Mouse (Mus musculus): ENCODE data around the gene Clip3. TPM values are rescaled to one million over a fixed set of nuclear protein-coding genes. Genes with fewer than 3 reads are reported as not detected.

The Clip3 gene
- polyA plus RNA-seq, 1 experiment from 2014 or later = 96.5 TPM

DNA sequence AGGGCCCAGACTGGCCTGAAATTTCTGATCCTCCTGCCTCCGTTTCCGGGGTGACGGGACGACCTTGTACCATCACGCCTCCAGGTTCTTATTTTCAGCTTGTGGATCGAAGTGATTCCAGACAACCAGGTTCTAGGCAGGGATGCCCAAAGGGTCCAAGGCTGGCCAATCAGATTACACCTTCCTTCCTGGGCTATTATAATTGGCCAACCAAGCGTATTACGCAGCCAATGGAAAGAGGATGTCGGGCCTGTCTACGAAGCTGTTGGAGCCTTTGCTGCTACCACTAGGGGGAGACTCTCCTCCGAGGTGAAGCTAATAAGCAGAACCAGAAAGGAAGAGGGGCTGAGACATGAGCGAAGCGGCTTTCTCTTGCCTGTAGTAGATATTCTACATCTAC is 40.4 kb downstream of the Clip3 start:
- Histone ChIP-seq H3K27me3 (replicated peaks; ENCODE audit: control insufficient read depth, insufficient read depth, low read length) (peaks cover 9% of the 10 kb centered on the region), H3K9ac (ENCODE audit: low read depth, low read length) (peak overlapping the region; percentile 3; the same call in 1 of the 2 replicates), H3K4me3 (ENCODE audit: low read length) (peak overlapping the region; percentile 21), H3K4me2 (ENCODE audit: low read length) (peak overlapping the region; percentile 51), H3K9me3 (ENCODE audit: control insufficient read depth, low read length) (no peaks in the 10 kb centered on the region), H3K36me3 (ENCODE audit: control insufficient read depth, insufficient read depth, low read length) (no peaks in the 10 kb centered on the region), H3K4me1 (ENCODE audit: control insufficient read depth, insufficient read depth, low read depth, low read length) (peaks cover 28% of the 10 kb centered on the region), H3K27ac (ENCODE audit: low read depth, low read length) (peak overlapping the region; percentile 14; the same call in 1 of the 2 replicates)
- peak; percentile 89 for ATAC-seq
- WGBS = 1% methylated on average over 13 of the region's 13 CpGs

DNA sequence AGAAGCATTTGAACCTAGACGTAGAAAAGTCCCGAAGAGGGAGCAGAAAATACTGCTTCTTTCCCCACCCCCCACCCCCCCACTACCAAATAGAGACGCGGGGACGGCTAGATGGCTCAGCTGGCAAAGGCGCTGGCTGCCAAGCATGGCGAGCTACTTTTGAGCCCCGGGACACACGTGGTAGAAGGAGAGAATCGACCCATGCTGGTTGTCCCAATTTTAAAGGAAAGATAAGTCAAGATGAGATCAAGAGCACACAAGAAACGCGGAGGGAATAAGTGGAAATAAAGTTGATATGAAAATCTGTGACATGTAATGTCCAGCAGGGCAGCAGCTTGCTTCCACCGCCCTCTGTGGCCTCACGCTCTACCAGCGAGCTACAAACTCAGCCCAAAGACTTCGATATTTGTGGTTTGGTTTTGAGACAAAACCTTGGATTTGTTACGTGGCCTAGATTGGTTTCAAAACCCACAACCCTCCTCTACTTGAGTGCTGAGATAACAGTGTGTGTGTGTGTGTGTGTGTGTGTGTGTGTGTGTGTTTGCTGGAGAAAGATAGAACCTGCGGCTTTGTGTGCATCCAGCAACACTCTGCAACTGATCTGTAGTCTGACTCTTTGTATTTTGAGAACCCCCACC is 41.2 kb downstream of the Clip3 start:
- H3K9me3 ChIP-seq (ENCODE audit: control insufficient read depth, low read length) = no peaks in the 10 kb centered on the region
- 0 out of 2 replicates have a peak overlapping the region, but pooled peaks have one; percentile 23 for H3K9ac ChIP-seq (ENCODE audit: low read depth, low read length)
- peak overlapping the region; percentile 51; the same call in 1 of the 2 replicates for H3K4me2 ChIP-seq (ENCODE audit: low read length)
- H3K27me3 ChIP-seq (replicated peaks; ENCODE audit: control insufficient read depth, insufficient read depth, low read length) = peaks cover 9% of the 10 kb centered on the region
- no peaks in the 10 kb centered on the region for H3K36me3 ChIP-seq (ENCODE audit: control insufficient read depth, insufficient read depth, low read length)
- H3K27ac ChIP-seq (ENCODE audit: low read depth, low read length) = no peak overlapping the region
- 56% methylated on average over 18 of the region's 18 CpGs for WGBS
- H3K4me1 ChIP-seq (ENCODE audit: control insufficient read depth, insufficient read depth, low read depth, low read length) = peaks cover 28% of the 10 kb centered on the region
- no peak overlapping the region for H3K4me3 ChIP-seq (ENCODE audit: low read length)
- no peak for ATAC-seq

DNA sequence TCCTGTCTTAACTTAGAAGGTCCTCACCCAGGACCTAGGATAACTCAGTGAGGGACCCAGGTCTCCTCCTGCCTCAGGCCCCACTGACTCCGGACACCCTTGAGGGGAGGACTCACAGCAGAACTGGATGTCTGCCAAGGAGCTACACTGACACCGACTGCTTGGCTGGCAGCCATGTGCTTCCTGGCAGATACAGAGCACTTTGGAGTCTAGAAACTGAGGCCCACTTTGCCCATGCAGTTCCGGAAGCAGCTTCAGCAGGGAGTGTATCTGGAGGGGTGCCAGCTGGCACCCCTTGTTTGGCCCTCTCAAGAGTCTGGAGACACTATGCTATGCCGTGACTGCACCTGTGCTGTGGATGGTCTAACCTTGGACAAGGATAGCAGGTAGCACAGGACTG is 41.9 kb downstream of the Clip3 start:
- 22% methylated on average over 4 of the region's 4 CpGs for WGBS
- H3K9me3 ChIP-seq (ENCODE audit: control insufficient read depth, low read length) = no peaks in the 10 kb centered on the region
- peaks cover 9% of the 10 kb centered on the region for H3K27me3 ChIP-seq (replicated peaks; ENCODE audit: control insufficient read depth, insufficient read depth, low read length)
- H3K9ac ChIP-seq (ENCODE audit: low read depth, low read length) = no peak overlapping the region
- peaks cover 28% of the 10 kb centered on the region for H3K4me1 ChIP-seq (ENCODE audit: control insufficient read depth, insufficient read depth, low read depth, low read length)
- no peaks in the 10 kb centered on the region for H3K36me3 ChIP-seq (ENCODE audit: control insufficient read depth, insufficient read depth, low read length)
- H3K4me2 ChIP-seq (ENCODE audit: low read length) = no peak overlapping the region
- no peak overlapping the region for H3K27ac ChIP-seq (ENCODE audit: low read depth, low read length)
- H3K4me3 ChIP-seq (ENCODE audit: low read length) = no peak overlapping the region
- ATAC-seq = peak; percentile 66

DNA sequence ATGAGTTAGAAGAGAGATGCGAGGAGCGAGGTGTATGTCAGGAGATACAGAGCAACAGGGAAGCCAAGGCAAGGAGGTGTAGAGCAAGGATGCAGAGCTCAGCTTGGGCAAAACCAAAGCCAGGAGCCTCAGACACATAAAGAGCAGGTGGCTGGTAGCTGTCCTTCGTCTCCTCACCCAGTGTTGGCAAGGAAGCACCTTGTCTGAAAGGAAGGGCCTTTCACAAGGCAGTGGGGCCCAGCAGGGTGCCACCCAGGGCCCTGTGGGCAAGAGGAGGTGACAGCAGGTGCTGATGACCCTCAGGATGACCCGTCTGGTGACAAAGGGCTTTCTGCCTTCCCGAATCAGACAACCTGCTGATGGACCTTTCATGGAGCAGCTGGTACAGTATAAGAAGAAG is 43.0 kb downstream of the Clip3 start:
- Histone ChIP-seq H3K4me1 (ENCODE audit: control insufficient read depth, insufficient read depth, low read depth, low read length) (peaks cover 30% of the 10 kb centered on the region), H3K9me3 (ENCODE audit: control insufficient read depth, low read length) (no peaks in the 10 kb centered on the region), H3K9ac (ENCODE audit: low read depth, low read length) (peak overlapping the region; percentile 17; the same call in 1 of the 2 replicates), H3K4me3 (ENCODE audit: low read length) (no peak overlapping the region), H3K27ac (ENCODE audit: low read depth, low read length) (no peak overlapping the region), H3K27me3 (replicated peaks; ENCODE audit: control insufficient read depth, insufficient read depth, low read length) (peaks cover 13% of the 10 kb centered on the region), H3K4me2 (ENCODE audit: low read length) (no peak overlapping the region), H3K36me3 (ENCODE audit: control insufficient read depth, insufficient read depth, low read length) (no peaks in the 10 kb centered on the region)
- ATAC-seq = no peak
- 63% methylated on average over 4 of the region's 5 CpGs for WGBS

DNA sequence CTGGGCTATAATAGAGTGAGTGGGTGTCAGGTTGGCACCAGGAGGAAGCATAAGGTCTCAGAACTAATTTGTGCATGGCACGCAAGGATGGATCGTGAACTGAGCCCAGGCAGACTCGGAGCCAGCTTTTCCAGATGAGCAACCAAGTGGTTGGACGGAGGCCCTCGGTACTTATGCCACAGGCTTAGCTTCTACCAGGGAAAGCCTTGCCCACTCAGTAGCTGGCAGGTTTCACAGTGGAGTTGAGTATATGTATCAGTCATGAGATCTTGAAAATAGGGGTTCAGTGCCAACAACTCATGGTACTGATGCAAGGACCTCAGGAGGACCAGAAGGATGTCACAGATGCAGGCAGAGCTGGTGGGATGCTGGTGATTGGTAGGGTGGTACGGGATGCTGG is 44.2 kb downstream of the Clip3 start:
- Histone ChIP-seq H3K4me1 (ENCODE audit: control insufficient read depth, insufficient read depth, low read depth, low read length) (peaks cover 30% of the 10 kb centered on the region), H3K9me3 (ENCODE audit: control insufficient read depth, low read length) (no peaks in the 10 kb centered on the region), H3K4me3 (ENCODE audit: low read length) (no peak overlapping the region), H3K27me3 (replicated peaks; ENCODE audit: control insufficient read depth, insufficient read depth, low read length) (peaks cover 15% of the 10 kb centered on the region), H3K36me3 (ENCODE audit: control insufficient read depth, insufficient read depth, low read length) (no peaks in the 10 kb centered on the region), H3K4me2 (ENCODE audit: low read length) (no peak overlapping the region), H3K9ac (ENCODE audit: low read depth, low read length) (no peak overlapping the region), H3K27ac (ENCODE audit: low read depth, low read length) (no peak overlapping the region)
- WGBS = 65% methylated on average over 6 of the region's 6 CpGs
- no peak for ATAC-seq

DNA sequence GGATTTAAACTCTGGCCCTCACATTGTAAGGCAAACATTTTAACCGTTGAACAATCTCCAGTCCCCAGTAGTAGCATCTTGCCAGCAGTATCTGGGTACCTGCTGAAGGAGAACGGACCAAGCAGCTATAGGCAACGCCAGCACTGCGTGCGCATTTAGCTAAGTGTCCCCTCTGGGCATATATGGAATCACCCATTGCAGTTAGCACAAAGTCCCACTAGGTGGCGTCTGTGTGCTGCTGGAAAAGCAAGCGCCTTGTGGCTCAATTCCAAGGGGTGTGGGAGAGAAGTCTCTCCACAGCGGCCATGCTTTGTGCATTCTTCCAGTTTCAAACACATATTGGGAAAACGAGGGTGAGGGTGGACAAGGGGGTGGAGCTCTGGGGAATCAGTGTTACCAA is 44.9 kb downstream of the Clip3 start:
- no peak overlapping the region for H3K4me3 ChIP-seq (ENCODE audit: low read length)
- no peak overlapping the region for H3K27ac ChIP-seq (ENCODE audit: low read depth, low read length)
- 2% methylated on average over 9 of the region's 9 CpGs for WGBS
- H3K9ac ChIP-seq (ENCODE audit: low read depth, low read length) = peak overlapping the region; percentile 24; the same call in 1 of the 2 replicates
- H3K36me3 ChIP-seq (ENCODE audit: control insufficient read depth, insufficient read depth, low read length) = no peaks in the 10 kb centered on the region
- H3K4me2 ChIP-seq (ENCODE audit: low read length) = 0 out of 2 replicates have a peak overlapping the region, but pooled peaks have one; percentile 29
- peaks cover 15% of the 10 kb centered on the region for H3K27me3 ChIP-seq (replicated peaks; ENCODE audit: control insufficient read depth, insufficient read depth, low read length)
- peak; percentile 31 for ATAC-seq
- H3K9me3 ChIP-seq (ENCODE audit: control insufficient read depth, low read length) = no peaks in the 10 kb centered on the region
- peaks cover 28% of the 10 kb centered on the region for H3K4me1 ChIP-seq (ENCODE audit: control insufficient read depth, insufficient read depth, low read depth, low read length)

DNA sequence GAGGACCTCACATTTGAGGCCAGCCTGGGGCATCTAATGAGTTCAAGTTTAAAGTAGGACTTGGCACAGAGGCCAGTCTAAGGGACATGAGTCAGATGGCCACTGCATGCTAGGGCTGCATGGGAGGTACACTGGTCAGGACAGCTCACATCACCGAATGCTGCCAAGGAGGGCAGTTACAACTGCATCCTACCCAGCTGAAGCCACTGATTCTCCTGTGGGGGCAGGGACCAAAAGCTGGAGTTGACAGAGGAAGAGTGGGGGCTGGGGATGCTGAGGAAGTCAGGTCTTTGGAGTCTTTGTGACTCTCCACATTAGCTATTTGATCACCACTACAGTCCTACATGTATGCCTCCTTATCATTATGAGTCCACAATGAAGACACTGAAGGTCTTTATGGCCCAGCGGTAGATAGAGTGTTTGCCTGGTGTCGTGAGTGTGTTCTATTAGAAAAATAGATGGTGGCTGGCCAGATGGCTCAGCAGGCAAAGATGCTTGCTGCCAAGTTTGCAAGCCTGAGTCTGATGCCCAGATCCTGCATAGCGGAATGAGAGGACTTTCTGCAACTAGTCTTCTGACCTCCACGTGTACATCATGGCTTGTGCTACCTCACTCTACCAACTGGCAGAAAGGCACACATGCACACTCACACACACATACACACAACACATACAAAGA is 48.0 kb downstream of the Clip3 start:
- ATAC-seq = no peak
- Histone ChIP-seq H3K27me3 (replicated peaks; ENCODE audit: control insufficient read depth, insufficient read depth, low read length) (peaks cover 14% of the 10 kb centered on the region), H3K9ac (ENCODE audit: low read depth, low read length) (no peak overlapping the region), H3K36me3 (ENCODE audit: control insufficient read depth, insufficient read depth, low read length) (no peaks in the 10 kb centered on the region), H3K4me2 (ENCODE audit: low read length) (no peak overlapping the region), H3K4me1 (ENCODE audit: control insufficient read depth, insufficient read depth, low read depth, low read length) (peaks cover 10% of the 10 kb centered on the region), H3K4me3 (ENCODE audit: low read length) (no peak overlapping the region), H3K9me3 (ENCODE audit: control insufficient read depth, low read length) (no peaks in the 10 kb centered on the region), H3K27ac (ENCODE audit: low read depth, low read length) (no peak overlapping the region)
- 66% methylated on average over 5 of the region's 5 CpGs for WGBS

DNA sequence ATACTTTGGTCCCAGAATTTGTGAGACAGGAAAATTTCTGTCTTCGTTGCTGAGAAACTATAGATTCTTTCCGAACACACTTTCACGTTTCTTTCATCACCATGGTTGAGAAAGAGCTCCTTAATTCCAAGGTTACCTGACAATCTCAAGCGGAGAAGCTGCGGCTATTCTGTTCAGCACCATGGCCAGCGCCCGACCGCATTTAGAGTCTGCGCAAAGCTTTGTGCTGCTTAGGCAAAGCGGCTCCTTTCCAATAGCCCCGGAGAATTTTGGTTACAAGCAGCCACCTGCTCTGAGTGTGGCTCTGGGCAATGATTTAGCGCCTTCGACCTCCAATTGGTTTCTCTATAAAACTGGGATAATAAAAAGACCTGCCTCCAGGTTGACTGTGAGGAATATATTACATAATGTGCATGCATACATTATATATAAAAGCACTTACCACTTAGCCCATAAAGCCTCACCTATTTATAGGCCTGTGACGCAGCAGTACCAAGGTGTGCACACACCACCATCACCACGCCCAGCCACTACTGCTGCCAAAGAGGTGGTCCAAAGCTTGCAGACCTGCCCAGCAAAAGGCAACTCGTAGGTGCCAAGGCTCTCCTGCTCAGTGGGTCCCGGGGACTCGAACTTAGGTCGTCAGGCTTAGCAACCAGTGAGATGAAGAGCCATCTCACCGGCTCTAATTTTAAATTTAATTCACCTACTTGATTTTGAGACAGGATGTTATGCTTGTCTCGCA is 55.3 kb downstream of the Clip3 start:
- WGBS = 28% methylated on average over 21 of the region's 21 CpGs
- Histone ChIP-seq H3K4me3 (ENCODE audit: low read length) (no peak overlapping the region), H3K27me3 (replicated peaks; ENCODE audit: control insufficient read depth, insufficient read depth, low read length) (peaks cover 2% of the 10 kb centered on the region), H3K9me3 (ENCODE audit: control insufficient read depth, low read length) (no peaks in the 10 kb centered on the region), H3K4me1 (ENCODE audit: control insufficient read depth, insufficient read depth, low read depth, low read length) (peaks cover 3% of the 10 kb centered on the region; the same call in 1 of the 2 replicates), H3K4me2 (ENCODE audit: low read length) (no peak overlapping the region), H3K9ac (ENCODE audit: low read depth, low read length) (no peak overlapping the region), H3K36me3 (ENCODE audit: control insufficient read depth, insufficient read depth, low read length) (no peaks in the 10 kb centered on the region), H3K27ac (ENCODE audit: low read depth, low read length) (no peak overlapping the region)
- no peak for ATAC-seq

DNA sequence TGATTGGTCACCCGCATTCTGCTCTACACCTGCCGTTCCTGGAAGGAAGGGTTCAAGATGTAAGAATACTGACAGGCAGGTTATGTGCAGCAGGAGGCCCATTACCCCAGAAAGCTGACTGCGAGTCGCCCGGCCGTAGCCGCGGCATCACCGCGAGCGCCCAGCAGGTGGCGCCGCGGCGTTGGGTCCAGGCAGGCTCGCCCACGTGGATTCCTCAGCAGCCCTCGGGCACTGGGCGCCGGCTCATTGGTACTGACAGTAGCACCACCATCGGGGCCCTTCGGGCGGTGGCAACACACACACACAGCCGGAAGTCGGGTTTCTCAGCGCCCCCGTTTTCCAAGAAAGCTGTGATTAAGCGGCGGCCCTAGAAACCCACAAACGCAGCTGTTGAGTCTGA is 56.3 kb downstream of the Clip3 start:
- Histone ChIP-seq H3K9ac (ENCODE audit: low read depth, low read length) (peak overlapping the region; percentile 35; the same call in 1 of the 2 replicates), H3K27me3 (replicated peaks; ENCODE audit: control insufficient read depth, insufficient read depth, low read length) (peaks cover 2% of the 10 kb centered on the region), H3K4me2 (ENCODE audit: low read length) (peak overlapping the region; percentile 51), H3K27ac (ENCODE audit: low read depth, low read length) (no peak overlapping the region; the same call in 1 of the 2 replicates), H3K36me3 (ENCODE audit: control insufficient read depth, insufficient read depth, low read length) (no peaks in the 10 kb centered on the region), H3K4me3 (ENCODE audit: low read length) (peak overlapping the region; percentile 28), H3K4me1 (ENCODE audit: control insufficient read depth, insufficient read depth, low read depth, low read length) (peaks cover 3% of the 10 kb centered on the region; the same call in 1 of the 2 replicates), H3K9me3 (ENCODE audit: control insufficient read depth, low read length) (no peaks in the 10 kb centered on the region)
- ATAC-seq = peak; percentile 74
- WGBS = under 1% methylated on average over 30 of the region's 30 CpGs

Data from hindbrain, embryonic 16.5 days (tissue).